Mouse (Mus musculus): ENCODE data around the gene Blmh.

GRCm38 (mm10) chr11:76912055-76912395 is 12.6 kb upstream of the Blmh start:
- TF ChIP-seq USF1 (IDR thresholded peaks at IDR 0.05; ENCODE audit: low read depth) = no peak
- no peak for TF ChIP-seq MAX (IDR thresholded peaks at IDR 0.05)
- TF ChIP-seq CTCF (IDR thresholded peaks at IDR 0.05; ENCODE audit: control insufficient read depth, insufficient read depth, insufficient read length) = no peak

Data from C2C12 (cell line).